Mouse (Mus musculus) bone marrow macrophage, adult 2 months (primary cell): Measurements from ENCODE around the gene Ralgapa2.

Experiments used
- CTCF ChIP-seq: IDR thresholded peaks from 2 replicates; pipeline ENCODE4 v1.5.1; 2012; ENCODE audit warnings: low read depth, mild to moderate bottlenecking, low read length, moderate library complexity
- POLR2A ChIP-seq: IDR thresholded peaks from 2 replicates; pipeline ENCODE4 v1.6.1; 2012; ENCODE audit warnings: mild to moderate bottlenecking, low read depth, low read length, borderline replicate concordance

DNA sequence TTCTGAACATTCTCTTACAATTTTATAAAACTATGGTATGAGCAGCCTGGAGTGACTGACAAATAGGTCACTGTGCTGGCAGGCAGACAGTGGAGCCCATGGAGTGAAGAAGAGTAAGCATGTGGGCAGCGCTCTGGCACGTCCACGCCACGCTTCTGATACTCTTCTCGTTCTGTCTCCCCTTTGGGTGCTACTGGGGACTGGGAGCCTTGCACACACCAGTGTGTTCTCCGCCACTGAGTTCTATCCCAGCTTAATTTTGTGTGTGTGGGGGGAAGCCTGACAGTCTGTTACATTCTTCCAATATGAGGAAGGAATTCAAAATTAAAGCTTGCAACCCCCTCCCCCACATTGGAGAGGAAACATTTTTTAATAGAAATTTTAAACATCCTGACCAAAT, 221.8 kb downstream of the Ralgapa2 start:
- TF ChIP-seq CTCF = no peak
- TF ChIP-seq POLR2A = no peak
